Mouse (Mus musculus) liver, adult 2 months (tissue): ENCODE data around the gene Meiob.

Experiments used
- CTCF ChIP-seq: fragments of 200-500 bp; IDR thresholded peaks from 2 replicates; pipeline ENCODE4 v1.5.1; 2011; ENCODE audit warnings: low read depth, low read length, control low read depth
- POLR2A ChIP-seq: fragments of 200-500 bp; IDR thresholded peaks from 2 replicates; pipeline ENCODE4 v1.6.1; 2011; ENCODE audit warnings: low read length, control low read depth; ENCODE audit not compliant: insufficient read depth; ENCODE audit errors: extremely low read depth

GRCm38 (mm10) chr17:24888862-24889261 lies 84.8 kb downstream of the Meiob start:
- TF ChIP-seq POLR2A (no peak), CTCF (no peak)
